Mouse (Mus musculus) lung, postnatal 0 days (tissue): ENCODE results near the gene G3bp1.

Experiments
- CTCF ChIP-seq: IDR thresholded peaks from 2 replicates; pipeline ENCODE4 v1.5.1; 2016; ENCODE audit warnings: antibody characterized with exemption, mild to moderate bottlenecking
- EP300 ChIP-seq: IDR thresholded peaks from 2 replicates; pipeline ENCODE4 v1.6.1; 2016; ENCODE audit warnings: antibody characterized with exemption, mild to moderate bottlenecking, control low read depth

DNA sequence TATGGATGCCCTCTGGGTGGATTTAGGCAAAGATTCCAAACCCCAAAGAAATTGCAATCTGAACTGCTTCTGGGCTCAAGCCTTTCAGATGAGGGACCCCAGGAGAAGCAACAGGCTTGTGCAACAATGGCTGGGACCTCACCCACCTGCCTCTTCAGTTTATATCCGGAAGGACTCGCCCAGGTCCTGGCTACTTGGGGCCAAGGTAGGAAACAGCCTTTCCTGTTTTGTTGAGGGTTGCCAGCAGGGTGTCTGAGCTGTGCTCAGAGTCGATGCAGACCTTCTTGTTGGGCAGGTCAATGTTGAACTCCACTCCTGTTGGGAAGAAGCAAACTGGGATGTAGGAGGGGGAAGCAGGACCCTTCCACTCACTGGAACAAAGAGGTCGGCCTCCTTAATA is 19.2 kb upstream of the G3bp1 start:
- TF ChIP-seq CTCF (no peak), EP300 (no peak)
